Comparison of ENCODE assay signal across 27 mouse cellular contexts in genomic region chr11:57836401-57836800, GRCm38 (mm10). TPM values are rescaled to one million over a fixed set of nuclear protein-coding genes. Genes with fewer than 3 reads are reported as not detected.
DNase-seq lines count a peak whose midpoint lies in the region; ATAC-seq lines count a peak whose summit lies in the region.
"Had no signal": no experiment of that assay in that cellular context is flagged by ENCODE, and none has a peak within 500 bp of the region (broad histone marks: within the 10 kb centered on the region; RNA-seq: fewer than 3 reads in every experiment).

No protein-coding gene starts in this region.

- intact Hi-C loops in heart, postnatal 25 days (cut with DNase I): no loop called here
- intact Hi-C loops in left cerebral cortex, postnatal 25 days (cut with DNase I): no loop called here

- H3K4me3 ChIP-seq in heart, embryonic 11.5 days (ENCODE audit: low read depth, low read length): peak overlapping the region; percentile 30
- H3K4me3 ChIP-seq in kidney, embryonic 14.5 days (ENCODE audit: low read length): peak overlapping the region; percentile 15; the same call in 1 of the 2 replicates
- H3K4me3 ChIP-seq in embryonic facial prominence, embryonic 10.5 days: 0 out of 2 replicates have a peak overlapping the region, but pooled peaks have one; percentile 2
- H3K4me3 ChIP-seq in limb, embryonic 11.5 days (ENCODE audit: low read depth, low read length): no peak overlapping the region
- H3K4me3 ChIP-seq: forebrain, embryonic 12.5 days; hindbrain, embryonic 13.5 days; layer of hippocampus, adult 2 months; lung, embryonic 15.5 days had no signal

- peak overlapping the region; percentile 64 for H3K4me2 ChIP-seq in heart, embryonic 11.5 days
- H3K4me2 ChIP-seq in kidney, embryonic 14.5 days (replicated peaks; ENCODE audit: low read depth, low read length): no peak overlapping the region
- H3K4me2 ChIP-seq in limb, embryonic 11.5 days (ENCODE audit: low read depth, severe bottlenecking): 0 out of 2 replicates have a peak overlapping the region, but pooled peaks have one; percentile 28
- H3K4me2 ChIP-seq: forebrain, embryonic 12.5 days; hindbrain, embryonic 13.5 days; lung, embryonic 15.5 days had no signal

- no peaks in the 10 kb centered on the region for H3K36me3 ChIP-seq in heart, embryonic 11.5 days (ENCODE audit: control insufficient read depth, insufficient read depth, low read length)
- H3K36me3 ChIP-seq in kidney, embryonic 14.5 days (ENCODE audit: control insufficient read depth, insufficient read depth, low read length): no peaks in the 10 kb centered on the region
- H3K36me3 ChIP-seq in embryonic facial prominence, embryonic 10.5 days (replicated peaks): no peaks in the 10 kb centered on the region
- no peaks in the 10 kb centered on the region for H3K36me3 ChIP-seq in limb, embryonic 11.5 days (ENCODE audit: control insufficient read depth, insufficient read depth, low read length)
- H3K36me3 ChIP-seq: forebrain, embryonic 12.5 days; hindbrain, embryonic 13.5 days; lung, embryonic 15.5 days; midbrain, embryonic 12.5 days had no signal

- H3K4me1 ChIP-seq in heart, embryonic 11.5 days (ENCODE audit: control insufficient read depth, insufficient read depth, low read length): peaks cover 14% of the 10 kb centered on the region
- peaks cover 8% of the 10 kb centered on the region for H3K4me1 ChIP-seq in kidney, embryonic 14.5 days (ENCODE audit: control insufficient read depth, insufficient read depth, low read length)
- H3K4me1 ChIP-seq in embryonic facial prominence, embryonic 10.5 days: peaks cover 33% of the 10 kb centered on the region
- peaks cover 33% of the 10 kb centered on the region for H3K4me1 ChIP-seq in limb, embryonic 11.5 days (ENCODE audit: control insufficient read depth, insufficient read depth, low read length)

- peaks cover 82% of the 10 kb centered on the region for H3K27me3 ChIP-seq in heart, embryonic 11.5 days (ENCODE audit: control insufficient read depth, insufficient read depth, low read length)
- H3K27me3 ChIP-seq in kidney, embryonic 14.5 days (ENCODE audit: control insufficient read depth, insufficient read depth, low read length): peaks cover 94% of the 10 kb centered on the region
- H3K27me3 ChIP-seq in embryonic facial prominence, embryonic 10.5 days (replicated peaks; ENCODE audit: low read depth, poor library complexity, severe bottlenecking): peaks cover 100% of the 10 kb centered on the region
- peaks cover 85% of the 10 kb centered on the region for H3K27me3 ChIP-seq in limb, embryonic 11.5 days (ENCODE audit: control insufficient read depth, insufficient read depth, low read length)

- 13% methylated on average over 9 of the region's 9 CpGs for WGBS in heart, embryonic 11.5 days (ENCODE audit: insufficient replicate concordance)
- WGBS in kidney, embryonic 14.5 days: 4% methylated on average over 9 of the region's 9 CpGs
- 4% methylated on average over 9 of the region's 9 CpGs for WGBS in embryonic facial prominence, embryonic 10.5 days
- 3% methylated on average over 9 of the region's 9 CpGs for WGBS in limb, embryonic 11.5 days

- peak overlapping the region; percentile 58 for H3K9ac ChIP-seq in heart, embryonic 11.5 days (ENCODE audit: low read depth, low read length)
- H3K9ac ChIP-seq in kidney, embryonic 14.5 days (ENCODE audit: low read depth, low read length): no peak overlapping the region
- no peak overlapping the region for H3K9ac ChIP-seq in limb, embryonic 11.5 days (ENCODE audit: low read length)
- H3K9ac ChIP-seq: forebrain, embryonic 12.5 days; hindbrain, embryonic 13.5 days; liver, embryonic 14.5 days; lung, embryonic 15.5 days; midbrain, embryonic 12.5 days had no signal

- no peaks in the 10 kb centered on the region for H3K9me3 ChIP-seq in heart, embryonic 11.5 days (replicated peaks; ENCODE audit: control insufficient read depth, low read length)
- H3K9me3 ChIP-seq in kidney, embryonic 14.5 days (ENCODE audit: control insufficient read depth, low read length): no peaks in the 10 kb centered on the region
- H3K9me3 ChIP-seq in embryonic facial prominence, embryonic 10.5 days: no peaks in the 10 kb centered on the region
- no peaks in the 10 kb centered on the region for H3K9me3 ChIP-seq in limb, embryonic 11.5 days (ENCODE audit: control insufficient read depth, low read length)
- H3K9me3 ChIP-seq: forebrain, embryonic 12.5 days; hindbrain, embryonic 13.5 days; lung, embryonic 15.5 days; midbrain, embryonic 12.5 days had no signal

- H3K27ac ChIP-seq in heart, embryonic 11.5 days (ENCODE audit: low read depth, low read length): peak overlapping the region; percentile 41; the same call in 1 of the 2 replicates
- no peak overlapping the region for H3K27ac ChIP-seq in kidney, embryonic 14.5 days (ENCODE audit: low read depth, low read length)
- no peak overlapping the region for H3K27ac ChIP-seq in embryonic facial prominence, embryonic 10.5 days (replicated peaks)
- no peak overlapping the region for H3K27ac ChIP-seq in limb, embryonic 11.5 days (replicated peaks; ENCODE audit: low read depth, low read length)
- H3K27ac ChIP-seq: forebrain, embryonic 12.5 days; hindbrain, embryonic 13.5 days; layer of hippocampus, adult 2 months; liver, embryonic 14.5 days; lung, embryonic 15.5 days; midbrain, embryonic 12.5 days had no signal

- no peak for DNase-seq in heart, postnatal 25 days (ENCODE audit: low spot score)
- no peak for DNase-seq in kidney, adult 18-20 months
- no peak for DNase-seq in embryonic facial prominence, embryonic 10.5 days (ENCODE audit: low spot score)
- DNase-seq in limb, embryonic 11.5 days (ENCODE audit: low spot score): peak; percentile 37
- DNase-seq in right cerebral cortex, postnatal 36 days (ENCODE audit: low spot score in 2 of 2): no peak
- no peak for DNase-seq in left cerebral cortex, postnatal 25 days (ENCODE audit: low spot score in 2 of 2)
- DNase-seq: cerebellum, adult 18-20 months; cerebellum, postnatal 25 days; kidney, postnatal 10 days; layer of hippocampus, postnatal 36 days; lung, postnatal 4 days; right cerebral cortex, postnatal 4 days; thymus, adult 2 months had no signal

- ATAC-seq in heart, embryonic 11.5 days (replicated peaks; ENCODE audit: insufficient number of reproducible peaks, low FRiP score, low TSS enrichment): no peak
- no peak for ATAC-seq in kidney, embryonic 14.5 days (ENCODE audit: low FRiP score, low TSS enrichment)
- no peak for ATAC-seq in limb, embryonic 11.5 days (ENCODE audit: insufficient number of reproducible peaks, low FRiP score, low TSS enrichment, low read depth)
- ATAC-seq: inflammation-experienced regulatory T-cells, adult 6 months had no signal

RNA-seq across cellular contexts. Expression of gene Hand1, which starts 3.8 kb away (rescaled TPM):
- polyA plus RNA-seq in heart, embryonic 11.5 days (2014; fragmentation: Nextera tagmentation; extraction: Ambion mirVana): 58.1 and 61.9 TPM in 2 replicates
- total RNA-seq in heart, postnatal 25 days (2021): not detected
- not detected in 2 replicates for polyA plus RNA-seq in kidney, embryonic 14.5 days (2014; fragmentation: Nextera tagmentation; extraction: Ambion mirVana)
- 21.3 and 50.0 TPM in 2 replicates for polyA plus RNA-seq in embryonic facial prominence, embryonic 10.5 days (2016; fragmentation: Nextera tagmentation; extraction: Ambion mirVana)
- 2.6 and 3.0 TPM in 2 replicates for polyA plus RNA-seq in limb, embryonic 11.5 days (2014; fragmentation: Nextera tagmentation; extraction: Ambion mirVana)
- total RNA-seq in left cerebral cortex, postnatal 25 days (2021): not detected
- total RNA-seq: gastrocnemius, adult 8-10 months; granulocyte monocyte progenitor cell, adult 5-6 weeks; layer of hippocampus, adult 2 months; layer of hippocampus, postnatal 36 days; left cerebral cortex, postnatal 36 days; MEL; neutrophil, adult 5-6 weeks had no signal
- polyA plus RNA-seq: forebrain, embryonic 12.5 days; hindbrain, embryonic 13.5 days; inflammation-experienced regulatory T-cells, adult 6 months; midbrain, embryonic 12.5 days had no signal

RNA-seq across cellular contexts. Expression of gene Sap30l, which starts 35.0 kb away (rescaled TPM):
- 10.7 and 10.8 TPM in 2 replicates for polyA plus RNA-seq in heart, embryonic 11.5 days (2014; fragmentation: Nextera tagmentation; extraction: Ambion mirVana)
- total RNA-seq in heart, postnatal 25 days (2021): 10 to 100 TPM; 37.2 to 40.7 TPM
- polyA plus RNA-seq in kidney, embryonic 14.5 days (2014; fragmentation: Nextera tagmentation; extraction: Ambion mirVana): 15.0 and 19.0 TPM in 2 replicates
- 12.3 and 13.2 TPM in 2 replicates for polyA plus RNA-seq in embryonic facial prominence, embryonic 10.5 days (2016; fragmentation: Nextera tagmentation; extraction: Ambion mirVana)
- 14.1 and 15.2 TPM in 2 replicates for polyA plus RNA-seq in limb, embryonic 11.5 days (2014; fragmentation: Nextera tagmentation; extraction: Ambion mirVana)
- 10 to 100 TPM; 50.4 to 50.9 TPM for total RNA-seq in left cerebral cortex, postnatal 25 days (2021)
